Mouse (Mus musculus) kidney, postnatal 0 days (tissue): ENCODE data around the gene Nup160. TPM values are rescaled to one million over a fixed set of nuclear protein-coding genes. Genes with fewer than 3 reads are reported as not detected.

Experiments used
- ATAC-seq: fragments of 200-750 bp; cut with Nextera tagmentation; replicated peaks from 2 replicates; pipeline ENCODE4 v1.8.0; 2017; ENCODE audit warnings: low read depth, moderate number of reproducible peaks, moderate TSS enrichment, moderate library complexity; ENCODE audit not compliant: low FRiP score
- DNase-seq: peaks from one replicate; pipeline ENCODE4 v3.0.0-alpha.2; 2016; ENCODE audit warnings: low spot score
- H3K27ac ChIP-seq: fragments of 300-500 bp; sonication (generic); 2 replicates; pipeline ENCODE4 v1.5.1; 2014; ENCODE audit warnings: mild to moderate bottlenecking
- H3K27me3 ChIP-seq: fragments of 300-500 bp; sonication (generic); 2 replicates; pipeline ENCODE4 v1.6.1; 2014; ENCODE audit warnings: low read length, mixed read lengths; ENCODE audit not compliant: insufficient read depth
- H3K36me3 ChIP-seq: fragments of 300-500 bp; sonication (generic); 2 replicates; pipeline ENCODE4 v1.6.1; 2014; ENCODE audit warnings: low read length, mixed read lengths; ENCODE audit not compliant: insufficient read depth
- H3K4me1 ChIP-seq: fragments of 300-500 bp; sonication (generic); replicated peaks from 2 replicates; pipeline ENCODE4 v1.6.1; 2014; ENCODE audit warnings: antibody characterized with exemption, low read length, mixed read lengths; ENCODE audit not compliant: insufficient read depth
- H3K4me2 ChIP-seq: fragments of 300-500 bp; sonication (generic); 2 replicates; pipeline ENCODE4 v1.6.1; 2014; ENCODE audit warnings: mild to moderate bottlenecking, low read length, moderate library complexity, mixed read lengths
- H3K4me3 ChIP-seq: fragments of 300-500 bp; sonication (generic); replicated peaks from 2 replicates; pipeline ENCODE4 v1.5.1; 2014; ENCODE audit warnings: low read depth, low read length
- H3K9ac ChIP-seq: fragments of 300-500 bp; sonication (generic); 2 replicates; pipeline ENCODE4 v1.6.1; 2014; ENCODE audit warnings: low read depth, low read length
- H3K9me3 ChIP-seq: fragments of 300-500 bp; sonication (generic); replicated peaks from 2 replicates; pipeline ENCODE4 v1.6.1; 2016; ENCODE audit warnings: low read length, inconsistent platforms, mixed read lengths
- CTCF ChIP-seq: IDR thresholded peaks from 2 replicates; pipeline ENCODE4 v1.5.1; 2016; ENCODE audit warnings: antibody characterized with exemption, low read depth, mild to moderate bottlenecking, moderate library complexity
- WGBS: fragments of 180-500 bp; shearing (Covaris S2); extraction: QIAGEN DNeasy Blood & Tissue Kit; methylation state at CpG from one replicate; pipeline ENCODE4 v1.1.7; 2014; 5-methylcytosine and 5-hydroxymethylcytosine counted together
- polyA plus RNA-seq: library from polyadenylated mRNA; unstranded; fragments of >200 nt; fragmentation: Nextera tagmentation; extraction: Ambion mirVana; gene quantifications from 2 replicates; pipeline ENCODE4 v1.2.1, GENCODE M21; 2015

The Nup160 gene
- polyA plus RNA-seq, 1 experiment from 2014 or later, result 19.9 TPM

- Histone ChIP-seq H3K4me1 (no peaks in the 10 kb centered on the region; the same call in 1 of the 2 replicates), H3K4me3 (no peak overlapping the region), H3K36me3 (peaks cover 29% of the 10 kb centered on the region), H3K27me3 (no peaks in the 10 kb centered on the region), H3K9ac (no peak overlapping the region), H3K9me3 (no peaks in the 10 kb centered on the region), H3K4me2 (0 out of 2 replicates have a peak overlapping the region, but pooled peaks have one; percentile 95), H3K27ac (no peak overlapping the region)
- 46% methylated on average over 2 of the region's 2 CpGs for WGBS
- ATAC-seq (no peak), DNase-seq (no peak)
- TF ChIP-seq CTCF, result no peak
These were observed 104.9 kb downstream of the Nup160 start for GRCm38 (mm10) chr2:90781938-90782337.

GRCm38 (mm10) chr2:90782458-90782857 lies 105.4 kb downstream of the Nup160 start, which contains the start of gene Agbl2:
Gene Agbl2, plus strand, starts transcription at chr2:90782727.
- Histone ChIP-seq H3K4me2 (peak within 1 kb of the TSS; percentile 95), H3K4me1 (no peaks in the 10 kb centered on the region; the same call in 1 of the 2 replicates), H3K9ac (peak within 1 kb of the TSS; percentile 61), H3K9me3 (no peaks in the 10 kb centered on the region), H3K36me3 (peaks cover 28% of the 10 kb centered on the region), H3K4me3 (peak within 1 kb of the TSS; percentile 47), H3K27ac (no peak within 1 kb of the TSS), H3K27me3 (no peaks in the 10 kb centered on the region)
- ATAC-seq, result peak; percentile 67
- TF ChIP-seq CTCF, result no peak
- 4% methylated on average over 11 of the region's 11 CpGs for WGBS
- peak; percentile 59 for DNase-seq

GRCm38 (mm10) chr2:90782901-90783486 lies 106.0 kb downstream of the Nup160 start:
- peaks cover 23% of the 10 kb centered on the region for H3K36me3 ChIP-seq

More at GRCm38 (mm10) chr2:90782901-90783486, 106.0 kb downstream of the Nup160 start:
- ATAC-seq, result peak; percentile 38
- WGBS, result 3% methylated on average over 25 of the region's 29 CpGs
- Histone ChIP-seq H3K4me1 (no peaks in the 10 kb centered on the region; the same call in 1 of the 2 replicates), H3K27ac (no peak overlapping the region), H3K9ac (peak overlapping the region; percentile 61), H3K27me3 (no peaks in the 10 kb centered on the region), H3K4me3 (peak overlapping the region; percentile 47), H3K4me2 (peak overlapping the region; percentile 95), H3K9me3 (no peaks in the 10 kb centered on the region)
- no peak for TF ChIP-seq CTCF
- DNase-seq, result peak; percentile 27

Other genes starting within 250 kb of the Nup160 start
- gene Ptprj, start 96.6 kb upstream of the Nup160 start, polyA plus RNA-seq, result 6.8 and 7.2 TPM in 2 replicates
- gene Fnbp4, start 68.2 kb downstream of the Nup160 start, polyA plus RNA-seq, result 44.2 and 52.7 TPM in 2 replicates
- gene Agbl2, start 105.5 kb downstream of the Nup160 start, polyA plus RNA-seq, result 0.89 and 0.96 TPM in 2 replicates
- 188 and 209 TPM in 2 replicates for gene Mtch2, start 169.9 kb downstream of the Nup160 start, polyA plus RNA-seq
- 23.0 and 28.0 TPM in 2 replicates for gene C1qtnf4, start 208.6 kb downstream of the Nup160 start, polyA plus RNA-seq
- gene Kbtbd4, start 227.5 kb downstream of the Nup160 start, polyA plus RNA-seq, result 32.7 and 33.8 TPM in 2 replicates
- 322 and 331 TPM in 2 replicates for gene Ndufs3, start 227.6 kb downstream of the Nup160 start, polyA plus RNA-seq